Mouse (Mus musculus) midbrain, embryonic 12.5 days (tissue): ENCODE data around the gene Vgf. TPM values are rescaled to one million over a fixed set of nuclear protein-coding genes. Genes with fewer than 3 reads are reported as not detected.

Experiments
- ATAC-seq: fragments of 200-750 bp; cut with Nextera tagmentation; 2 replicates; pipeline ENCODE4 v1.8.0; 2017; ENCODE audit warnings: low read depth, moderate TSS enrichment, moderate library complexity; ENCODE audit not compliant: low FRiP score
- H3K27ac ChIP-seq: fragments of 300-500 bp; sonication (generic); replicated peaks from 2 replicates; pipeline ENCODE4 v1.5.1; 2016; ENCODE audit warnings: mild to moderate bottlenecking
- H3K27me3 ChIP-seq: fragments of 300-500 bp; sonication (generic); 2 replicates; pipeline ENCODE4 v1.6.1; 2016; ENCODE audit warnings: mild to moderate bottlenecking
- H3K36me3 ChIP-seq: fragments of 300-500 bp; sonication (generic); 2 replicates; pipeline ENCODE4 v1.6.1; 2016
- H3K4me1 ChIP-seq: fragments of 300-500 bp; sonication (generic); 2 replicates; pipeline ENCODE4 v1.6.1; 2016
- H3K4me2 ChIP-seq: fragments of 300-500 bp; sonication (generic); replicated peaks from 2 replicates; pipeline ENCODE4 v1.6.1; 2016; ENCODE audit warnings: mild to moderate bottlenecking, moderate library complexity
- H3K4me3 ChIP-seq: fragments of 300-500 bp; sonication (generic); 2 replicates; pipeline ENCODE4 v1.5.1; 2016; ENCODE audit warnings: mild to moderate bottlenecking
- H3K9ac ChIP-seq: fragments of 300-500 bp; sonication (generic); replicated peaks from 2 replicates; pipeline ENCODE4 v1.6.1; 2016; ENCODE audit warnings: mild to moderate bottlenecking, moderate library complexity
- H3K9me3 ChIP-seq: fragments of 300-500 bp; sonication (generic); 2 replicates; pipeline ENCODE4 v1.6.1; 2016; ENCODE audit warnings: mild to moderate bottlenecking
- WGBS: fragments of 180-500 bp; shearing (Covaris S2); methylation state at CpG from one replicate; pipeline ENCODE4 v1.1.7; 2016; 5-methylcytosine and 5-hydroxymethylcytosine counted together
- polyA plus RNA-seq: library from polyadenylated mRNA; unstranded; fragments of >200 nt; fragmentation: Nextera tagmentation; extraction: Ambion mirVana; gene quantifications from 2 replicates; pipeline ENCODE4 v1.2.1, GENCODE M21; 2016

Gene Vgf
- polyA plus RNA-seq: 0.85 and 0.91 TPM in 2 replicates

DNA sequence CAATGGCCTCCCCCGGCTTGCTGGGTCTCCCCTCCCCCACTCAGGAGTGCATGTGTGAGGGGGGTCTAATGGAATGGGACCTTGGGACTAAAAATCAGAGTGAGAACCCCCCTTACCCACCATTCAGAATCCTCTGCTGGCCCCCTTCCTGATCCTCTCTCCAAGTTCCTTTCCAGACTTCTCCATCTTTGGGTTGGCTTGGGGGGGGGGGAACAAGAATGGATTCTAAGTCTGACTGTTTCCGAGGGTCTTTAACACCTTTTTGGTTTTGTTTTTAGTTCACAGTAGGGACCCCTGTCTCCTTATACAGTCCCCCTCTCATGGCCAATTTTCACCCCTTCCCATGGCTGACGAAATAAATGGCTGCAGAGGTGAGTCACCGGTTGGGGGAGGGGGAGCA, at the start of gene Vgf:
Gene Vgf (plus strand): TSS at position 301 of the 400 bp plus-strand sequence.
- no peaks in the 10 kb centered on the region for H3K9me3 ChIP-seq
- H3K9ac ChIP-seq: no peak within 1 kb of the TSS
- H3K36me3 ChIP-seq: no peaks in the 10 kb centered on the region
- 43% methylated on average over 4 of the region's 4 CpGs for WGBS
- H3K4me3 ChIP-seq: 0 out of 2 replicates have a peak within 1 kb of the TSS, but pooled peaks have one; percentile 10
- H3K4me1 ChIP-seq: peaks cover 28% of the 10 kb centered on the region
- H3K27ac ChIP-seq: no peak within 1 kb of the TSS
- peak within 1 kb of the TSS; percentile 41 for H3K4me2 ChIP-seq
- peaks cover 71% of the 10 kb centered on the region for H3K27me3 ChIP-seq
- no peak for ATAC-seq

GRCm38 (mm10) chr5:136977769-136978168, 48.4 kb upstream of the Vgf start:
- H3K27ac ChIP-seq: no peak overlapping the region
- H3K4me1 ChIP-seq: no peaks in the 10 kb centered on the region
- no peaks in the 10 kb centered on the region for H3K9me3 ChIP-seq
- peaks cover 17% of the 10 kb centered on the region for H3K36me3 ChIP-seq
- 79% methylated on average over 4 of the region's 4 CpGs for WGBS
- H3K4me2 ChIP-seq: no peak overlapping the region
- no peak for ATAC-seq
- H3K27me3 ChIP-seq: no peaks in the 10 kb centered on the region
- H3K9ac ChIP-seq: no peak overlapping the region
- no peak overlapping the region for H3K4me3 ChIP-seq

GRCm38 (mm10) chr5:136979762-136980161, 46.4 kb upstream of the Vgf start:
- Histone ChIP-seq H3K4me1 (no peaks in the 10 kb centered on the region), H3K9me3 (no peaks in the 10 kb centered on the region), H3K9ac (no peak overlapping the region), H3K4me3 (no peak overlapping the region), H3K27ac (no peak overlapping the region), H3K27me3 (no peaks in the 10 kb centered on the region), H3K36me3 (peaks cover 19% of the 10 kb centered on the region), H3K4me2 (no peak overlapping the region)
- no peak for ATAC-seq
- WGBS: 88% methylated on average over 2 of the region's 2 CpGs

DNA sequence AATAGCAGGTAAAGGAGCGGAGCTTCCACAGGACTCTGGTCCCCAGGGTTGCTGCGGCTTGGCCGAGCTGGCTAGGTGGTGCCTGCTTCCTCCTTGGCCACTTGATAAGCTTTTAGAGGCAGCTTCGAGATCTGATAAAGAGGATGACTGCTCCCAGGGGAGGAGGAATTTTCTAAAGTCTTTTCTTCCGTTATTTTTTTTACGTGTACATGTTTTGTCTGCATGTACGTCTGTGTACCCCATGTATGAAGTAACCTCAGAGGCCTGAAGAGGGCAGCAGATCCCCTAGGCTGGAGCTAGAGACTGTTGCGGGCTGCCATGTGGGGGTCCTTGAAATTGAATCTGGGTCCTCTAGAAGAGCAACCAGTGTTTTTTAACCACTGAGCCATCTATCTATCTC, 45.2 kb upstream of the Vgf start:
- no peak for ATAC-seq
- WGBS: 88% methylated on average over 8 of the region's 8 CpGs
- peaks cover 21% of the 10 kb centered on the region for H3K36me3 ChIP-seq
- no peak overlapping the region for H3K9ac ChIP-seq
- H3K27me3 ChIP-seq: no peaks in the 10 kb centered on the region
- H3K4me1 ChIP-seq: peaks cover 5% of the 10 kb centered on the region
- H3K4me2 ChIP-seq: no peak overlapping the region
- H3K27ac ChIP-seq: no peak overlapping the region
- no peaks in the 10 kb centered on the region for H3K9me3 ChIP-seq
- H3K4me3 ChIP-seq: no peak overlapping the region

- Histone ChIP-seq H3K9me3 (no peaks in the 10 kb centered on the region), H3K9ac (no peak overlapping the region), H3K4me2 (no peak overlapping the region), H3K27me3 (no peaks in the 10 kb centered on the region), H3K27ac (no peak overlapping the region), H3K4me3 (no peak overlapping the region), H3K36me3 (peaks cover 21% of the 10 kb centered on the region), H3K4me1 (peaks cover 9% of the 10 kb centered on the region)
- 53% methylated on average over 15 of the region's 16 CpGs for WGBS
- 0 out of 2 replicates have a peak, but pooled peaks have one; percentile 14 for ATAC-seq
These were observed 43.8 kb upstream of the Vgf start for GRCm38 (mm10) chr5:136982338-136982930.

DNA sequence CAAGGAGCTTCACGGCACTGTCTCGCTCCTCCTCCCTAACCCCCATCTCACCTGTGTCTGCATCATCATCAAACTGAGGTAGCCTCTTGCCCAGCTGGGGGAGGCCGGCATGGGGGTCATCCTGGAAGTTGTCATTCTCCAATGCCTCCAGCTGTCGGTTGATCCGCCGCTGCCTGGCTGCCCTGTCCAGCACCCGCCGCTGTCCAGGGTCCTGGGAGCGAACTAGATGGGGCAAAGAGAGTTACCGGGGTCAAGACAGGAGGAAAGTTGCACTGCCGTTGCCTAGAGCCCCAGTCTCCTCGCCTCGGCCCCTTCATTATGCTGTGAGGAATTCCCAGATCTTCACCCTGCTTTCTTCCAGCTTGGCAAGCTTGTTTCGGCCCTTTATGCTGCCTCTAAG, 41.4 kb upstream of the Vgf start:
- Histone ChIP-seq H3K27me3 (no peaks in the 10 kb centered on the region), H3K4me3 (no peak overlapping the region), H3K9me3 (no peaks in the 10 kb centered on the region), H3K27ac (no peak overlapping the region), H3K4me1 (peaks cover 18% of the 10 kb centered on the region), H3K4me2 (no peak overlapping the region), H3K36me3 (peaks cover 33% of the 10 kb centered on the region), H3K9ac (no peak overlapping the region)
- WGBS: 60% methylated on average over 14 of the region's 14 CpGs
- ATAC-seq: no peak

DNA sequence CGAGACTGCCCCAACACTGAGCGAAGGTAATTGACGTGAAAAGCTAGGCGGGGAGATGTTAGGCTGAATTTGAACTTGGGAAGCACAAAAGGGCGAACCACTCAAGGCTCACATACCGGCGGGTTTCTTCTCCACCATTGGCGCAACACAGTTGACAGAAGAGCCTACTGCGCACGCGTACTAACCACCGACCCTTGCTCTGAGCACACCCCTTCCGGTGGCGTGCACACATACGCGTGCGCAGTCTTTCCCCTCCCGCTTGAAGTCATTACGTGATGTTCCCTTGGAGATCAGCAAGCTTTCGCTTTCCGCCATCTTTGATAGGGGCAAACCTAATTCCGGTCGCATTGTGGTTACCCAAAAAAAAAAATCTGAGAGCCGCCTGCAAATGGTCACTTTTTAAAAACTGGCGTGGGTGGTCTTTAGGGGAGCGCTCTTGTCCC, 39.5 kb upstream of the Vgf start, which contains the start of gene Plod3:
Gene Plod3 (plus strand): TSS at position 325 of the 443 bp plus-strand sequence.
- Histone ChIP-seq H3K36me3 (peaks cover 42% of the 10 kb centered on the region), H3K27me3 (no peaks in the 10 kb centered on the region), H3K4me3 (peak within 1 kb of the TSS; percentile 92), H3K27ac (peak within 1 kb of the TSS; percentile 96), H3K4me1 (peaks cover 18% of the 10 kb centered on the region), H3K9me3 (no peaks in the 10 kb centered on the region), H3K9ac (peak within 1 kb of the TSS; percentile 93), H3K4me2 (peak within 1 kb of the TSS; percentile 91)
- under 1% methylated on average over 26 of the region's 26 CpGs for WGBS
- peak; percentile 89 for ATAC-seq

GRCm38 (mm10) chr5:136987138-136987933, 38.9 kb upstream of the Vgf start:
- peaks cover 42% of the 10 kb centered on the region for H3K36me3 ChIP-seq
- H3K27ac ChIP-seq: peak overlapping the region; percentile 96
- no peaks in the 10 kb centered on the region for H3K27me3 ChIP-seq
- peak overlapping the region; percentile 91 for H3K4me2 ChIP-seq
- peak overlapping the region; percentile 93 for H3K9ac ChIP-seq
- H3K4me1 ChIP-seq: peaks cover 18% of the 10 kb centered on the region
- ATAC-seq: peak; percentile 67
- H3K9me3 ChIP-seq: no peaks in the 10 kb centered on the region
- H3K4me3 ChIP-seq: peak overlapping the region; percentile 92
- WGBS: under 1% methylated on average over 67 of the region's 67 CpGs

- H3K36me3 ChIP-seq: peaks cover 46% of the 10 kb centered on the region
- peak within 1 kb of the TSS; percentile 93 for H3K9ac ChIP-seq
- H3K9me3 ChIP-seq: no peaks in the 10 kb centered on the region
- WGBS: 8% methylated on average over 12 of the region's 12 CpGs
- H3K27me3 ChIP-seq: no peaks in the 10 kb centered on the region
- H3K27ac ChIP-seq: peak within 1 kb of the TSS; percentile 96
- H3K4me3 ChIP-seq: peak within 1 kb of the TSS; percentile 92
- H3K4me2 ChIP-seq: peak within 1 kb of the TSS; percentile 91
- peaks cover 18% of the 10 kb centered on the region for H3K4me1 ChIP-seq
- ATAC-seq: no peak
These were observed 38.3 kb upstream of the Vgf start, which contains the start of gene Znhit1 for GRCm38 (mm10) chr5:136987934-136988271. Gene Znhit1, minus strand, starts transcription at chr5:136988021.

- ATAC-seq: no peak
- H3K4me2 ChIP-seq: peak overlapping the region; percentile 91
- no peaks in the 10 kb centered on the region for H3K27me3 ChIP-seq
- no peaks in the 10 kb centered on the region for H3K9me3 ChIP-seq
- WGBS: 75% methylated on average over 7 of the region's 7 CpGs
- peak overlapping the region; percentile 92 for H3K4me3 ChIP-seq
- H3K36me3 ChIP-seq: peaks cover 51% of the 10 kb centered on the region
- H3K4me1 ChIP-seq: peaks cover 18% of the 10 kb centered on the region
- no peak overlapping the region for H3K27ac ChIP-seq
- H3K9ac ChIP-seq: peak overlapping the region; percentile 93
These were observed 37.8 kb upstream of the Vgf start for GRCm38 (mm10) chr5:136988420-136988819.

DNA sequence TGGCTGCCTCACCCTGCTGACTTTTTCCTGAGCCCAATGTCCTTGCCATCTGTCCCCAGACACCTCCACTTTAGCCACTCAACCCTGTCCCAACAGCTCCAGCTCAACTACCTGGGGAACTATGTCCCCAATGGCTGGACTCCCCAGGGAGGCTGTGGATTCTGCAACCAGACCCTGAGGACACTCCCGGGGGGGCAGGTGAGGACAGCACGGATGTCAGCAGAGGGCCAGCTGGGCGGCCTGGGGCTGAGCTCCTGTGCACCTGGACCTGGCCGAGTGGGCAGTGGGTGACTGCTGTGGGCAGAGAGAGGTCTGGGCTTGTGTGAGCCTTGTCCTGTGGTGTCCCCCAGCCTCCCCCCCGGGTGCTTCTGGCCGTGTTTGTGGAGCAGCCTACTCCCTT, 36.4 kb upstream of the Vgf start:
- Histone ChIP-seq H3K36me3 (peaks cover 62% of the 10 kb centered on the region), H3K4me2 (no peak overlapping the region)
- WGBS: 93% methylated on average over 6 of the region's 6 CpGs

GRCm38 (mm10) chr5:136999449-136999848, 26.7 kb upstream of the Vgf start:
- peaks cover 19% of the 10 kb centered on the region for H3K36me3 ChIP-seq
- H3K4me1 ChIP-seq: no peaks in the 10 kb centered on the region
- no peak overlapping the region for H3K4me2 ChIP-seq
- no peaks in the 10 kb centered on the region for H3K9me3 ChIP-seq
- H3K27ac ChIP-seq: no peak overlapping the region
- H3K27me3 ChIP-seq: no peaks in the 10 kb centered on the region
- H3K9ac ChIP-seq: no peak overlapping the region
- H3K4me3 ChIP-seq: no peak overlapping the region
- no peak for ATAC-seq
- 54% methylated on average over 5 of the region's 5 CpGs for WGBS

More for the DNA sequence above, 36.4 kb upstream of the Vgf start:
- Histone ChIP-seq H3K9me3 (no peaks in the 10 kb centered on the region), H3K9ac (no peak overlapping the region), H3K27ac (no peak overlapping the region), H3K4me3 (no peak overlapping the region), H3K27me3 (no peaks in the 10 kb centered on the region), H3K4me1 (peaks cover 18% of the 10 kb centered on the region)
- no peak for ATAC-seq
